Mouse (Mus musculus) liver, adult 2 months (tissue): ENCODE measurements around the gene Slfn5.

Experiments
- CTCF ChIP-seq: fragments of 200-500 bp; IDR thresholded peaks from 2 replicates; pipeline ENCODE4 v1.5.1; 2011; ENCODE audit warnings: low read depth, low read length, control low read depth
- POLR2A ChIP-seq: fragments of 200-500 bp; IDR thresholded peaks from 2 replicates; pipeline ENCODE4 v1.6.1; 2011; ENCODE audit warnings: low read length, control low read depth; ENCODE audit not compliant: insufficient read depth; ENCODE audit errors: extremely low read depth

DNA sequence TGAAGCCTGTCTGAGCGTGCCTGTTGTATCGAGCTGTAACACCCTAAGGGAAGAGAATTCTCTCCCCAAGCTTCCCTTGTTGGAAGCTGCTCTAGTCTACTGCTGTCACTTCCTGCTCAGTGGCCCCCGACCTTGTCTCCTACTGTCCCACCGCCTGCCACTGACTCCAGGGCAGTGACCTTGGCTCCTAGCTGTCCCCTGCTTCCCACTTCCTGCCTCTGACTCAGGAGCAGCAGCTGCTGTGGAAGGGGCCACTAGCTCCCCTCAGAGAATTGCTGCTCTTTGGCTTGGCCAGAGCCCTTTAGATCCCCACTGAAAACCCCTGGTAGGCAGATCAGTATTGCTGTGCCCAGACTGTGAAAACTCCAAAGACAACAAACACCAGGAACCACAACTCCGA is 22.8 kb downstream of the Slfn5 start:
- no peak for TF ChIP-seq CTCF
- TF ChIP-seq POLR2A, result no peak
